ENCODE assay signal across 8 mouse cellular contexts in genomic region chr1:134079477-134080163, GRCm38 (mm10). TPM values are rescaled to one million over a fixed set of nuclear protein-coding genes. Genes with fewer than 3 reads are reported as not detected.
DNase-seq lines count a peak whose midpoint lies in the region; ATAC-seq and TF ChIP-seq lines count a peak whose summit lies in the region.

No protein-coding gene starts in this region.

- no peaks in the 10 kb centered on the region for H3K27me3 ChIP-seq in intestine, embryonic 16.5 days (replicated peaks; ENCODE audit: control insufficient read depth, insufficient read depth, low read length)
- no peaks in the 10 kb centered on the region for H3K27me3 ChIP-seq in lung, embryonic 14.5 days (ENCODE audit: insufficient read depth, low read length)
- no peaks in the 10 kb centered on the region for H3K27me3 ChIP-seq in stomach, embryonic 15.5 days (replicated peaks)

- ATAC-seq in intestine, embryonic 16.5 days = 0 out of 2 replicates have a peak, but pooled peaks have one; percentile 2
- ATAC-seq in lung, embryonic 14.5 days (ENCODE audit: insufficient read depth) = peak; percentile 25; the same call in 1 of the 2 replicates
- ATAC-seq in stomach, embryonic 15.5 days (ENCODE audit: insufficient read depth, low FRiP score, low read depth) = no peak

- no peak for DNase-seq in layer of hippocampus, adult 2 months (ENCODE audit: low spot score in 2 of 2)
- no peak for DNase-seq in layer of hippocampus, postnatal 10 days (ENCODE audit: low spot score in 2 of 2)
- DNase-seq in brain, adult 2 months (ENCODE audit: low read depth, low spot score) = peak; percentile 45
- peak; percentile 99 for DNase-seq in heart, adult 11 months
- peak; percentile 80 for DNase-seq in lung, embryonic 14.5 days
- no peak for DNase-seq in layer of hippocampus, postnatal 25 days (ENCODE audit: extremely low spot score in 1 of 2, low spot score in 1 of 2)

- peak overlapping the region; percentile 97 for H3K27ac ChIP-seq in layer of hippocampus, adult 2 months
- peak overlapping the region; percentile 82 for H3K27ac ChIP-seq in intestine, embryonic 16.5 days (ENCODE audit: low read length)
- peak overlapping the region; percentile 88 for H3K27ac ChIP-seq in lung, embryonic 14.5 days (ENCODE audit: low read depth)
- H3K27ac ChIP-seq in stomach, embryonic 15.5 days = peak overlapping the region; percentile 88

- no peaks in the 10 kb centered on the region for H3K9me3 ChIP-seq in intestine, embryonic 16.5 days (ENCODE audit: control insufficient read depth, low read length)
- no peaks in the 10 kb centered on the region for H3K9me3 ChIP-seq in lung, embryonic 14.5 days (ENCODE audit: low read depth, low read length)
- H3K9me3 ChIP-seq in stomach, embryonic 15.5 days = no peaks in the 10 kb centered on the region

- WGBS in intestine, embryonic 16.5 days = 6% methylated on average over 9 of the region's 9 CpGs
- WGBS in lung, embryonic 14.5 days = 3% methylated on average over 9 of the region's 9 CpGs
- WGBS in stomach, embryonic 15.5 days = 4% methylated on average over 9 of the region's 9 CpGs

- H3K4me2 ChIP-seq in intestine, embryonic 16.5 days (ENCODE audit: low read depth, low read length) = peak overlapping the region; percentile 78
- peak overlapping the region; percentile 88 for H3K4me2 ChIP-seq in lung, embryonic 14.5 days
- H3K4me2 ChIP-seq in stomach, embryonic 15.5 days = peak overlapping the region; percentile 71

- no peaks in the 10 kb centered on the region for H3K36me3 ChIP-seq in intestine, embryonic 16.5 days (ENCODE audit: control insufficient read depth, insufficient read depth, low read length)
- peaks cover 30% of the 10 kb centered on the region for H3K36me3 ChIP-seq in lung, embryonic 14.5 days (ENCODE audit: insufficient read depth)
- peaks cover 2% of the 10 kb centered on the region; the same call in 1 of the 2 replicates for H3K36me3 ChIP-seq in stomach, embryonic 15.5 days

- no peak for TF ChIP-seq CTCF in layer of hippocampus, adult 2 months (conservative IDR thresholded peaks at IDR 0.05)
- TF ChIP-seq CTCF in lung, embryonic 14.5 days (IDR thresholded peaks at IDR 0.05; ENCODE audit: low read depth) = no peak

- peaks cover 34% of the 10 kb centered on the region for H3K4me1 ChIP-seq in intestine, embryonic 16.5 days (ENCODE audit: control insufficient read depth, insufficient read depth, low read length)
- peaks cover 21% of the 10 kb centered on the region for H3K4me1 ChIP-seq in lung, embryonic 14.5 days (ENCODE audit: insufficient read depth)
- H3K4me1 ChIP-seq in stomach, embryonic 15.5 days = peaks cover 25% of the 10 kb centered on the region

- H3K4me3 ChIP-seq in layer of hippocampus, adult 2 months = peak overlapping the region; percentile 64
- peak overlapping the region; percentile 42 for H3K4me3 ChIP-seq in intestine, embryonic 16.5 days (ENCODE audit: low read length)
- peak overlapping the region; percentile 71 for H3K4me3 ChIP-seq in lung, embryonic 14.5 days (ENCODE audit: low read depth, low read length)
- H3K4me3 ChIP-seq in stomach, embryonic 15.5 days (replicated peaks) = peak overlapping the region; percentile 78

- H3K9ac ChIP-seq in intestine, embryonic 16.5 days (ENCODE audit: low read depth, low read length) = peak overlapping the region; percentile 67
- peak overlapping the region; percentile 53 for H3K9ac ChIP-seq in lung, embryonic 14.5 days
- H3K9ac ChIP-seq in stomach, embryonic 15.5 days = peak overlapping the region; percentile 8; the same call in 1 of the 2 replicates

RNA-seq across cellular contexts. Expression of gene Btg2, which starts 0.7 kb away (rescaled TPM):
- 10 to 100 TPM; 17.2 to 22.0 TPM for total RNA-seq in layer of hippocampus, adult 2 months (2021)
- total RNA-seq in layer of hippocampus, postnatal 10 days (2021) = 10 to 100 TPM; 13.1 to 14.3 TPM
- polyA plus RNA-seq in intestine, embryonic 16.5 days (2015; fragmentation: Nextera tagmentation; extraction: Ambion mirVana) = 42.9 and 43.2 TPM in 2 replicates
- polyA plus RNA-seq in lung, embryonic 14.5 days (2014; fragmentation: Nextera tagmentation; extraction: Ambion mirVana) = 77.2 and 81.0 TPM in 2 replicates
- 72.2 and 72.4 TPM in 2 replicates for polyA plus RNA-seq in stomach, embryonic 15.5 days (2015; fragmentation: Nextera tagmentation; extraction: Ambion mirVana)
- 10 to 100 TPM; 17.0 to 18.1 TPM for total RNA-seq in layer of hippocampus, postnatal 25 days (2021)

RNA-seq across cellular contexts. Expression of gene Chit1, which starts 31.4 kb away (rescaled TPM):
- total RNA-seq in layer of hippocampus, adult 2 months (2021) = under 1 TPM in 1 of 2 experiments, not detected in 1; 0.20 TPM
- under 1 TPM; 0.51 to 0.53 TPM for total RNA-seq in layer of hippocampus, postnatal 10 days (2021)
- polyA plus RNA-seq in intestine, embryonic 16.5 days (2015; fragmentation: Nextera tagmentation; extraction: Ambion mirVana) = not detected in 2 replicates
- polyA plus RNA-seq in lung, embryonic 14.5 days (2014; fragmentation: Nextera tagmentation; extraction: Ambion mirVana) = not detected in 2 replicates
- 0.70 and 1.1 TPM in 2 replicates for polyA plus RNA-seq in stomach, embryonic 15.5 days (2015; fragmentation: Nextera tagmentation; extraction: Ambion mirVana)
- total RNA-seq in layer of hippocampus, postnatal 25 days (2021) = under 1 TPM in 1 of 2 experiments, not detected in 1; 0.22 TPM

RNA-seq across cellular contexts. Expression of gene Fmod, which starts 42.6 kb away (rescaled TPM):
- total RNA-seq in layer of hippocampus, adult 2 months (2021) = 1 to 10 TPM; 6.0 to 7.4 TPM
- total RNA-seq in layer of hippocampus, postnatal 10 days (2021) = 1 to 10 TPM; 5.3 to 9.5 TPM
- 8.7 and 8.8 TPM in 2 replicates for polyA plus RNA-seq in intestine, embryonic 16.5 days (2015; fragmentation: Nextera tagmentation; extraction: Ambion mirVana)
- 173 and 174 TPM in 2 replicates for polyA plus RNA-seq in lung, embryonic 14.5 days (2014; fragmentation: Nextera tagmentation; extraction: Ambion mirVana)
- polyA plus RNA-seq in stomach, embryonic 15.5 days (2015; fragmentation: Nextera tagmentation; extraction: Ambion mirVana) = 9.0 and 11.1 TPM in 2 replicates
- total RNA-seq in layer of hippocampus, postnatal 25 days (2021) = 1 to 10 TPM; 3.2 to 5.4 TPM

Comparison
In these comparisons a context has a peak if more than half of its experiments do, and no peak if none do; other contexts are left out.
1. DNase-seq: peak in brain, adult 2 months (single experiment), heart, adult 11 months (single experiment) and lung, embryonic 14.5 days (single experiment); none in layer of hippocampus, adult 2 months (0 of 2), layer of hippocampus, postnatal 10 days (0 of 2) and layer of hippocampus, postnatal 25 days (0 of 2).
2. H3K9ac ChIP-seq: peak in every context shown above with its lines; median percentile 67 in intestine, embryonic 16.5 days; 53 in lung, embryonic 14.5 days; 8 in stomach, embryonic 15.5 days.
3. Peak in every context shown above with its lines, with median percentiles within 50 percentile points of each other: H3K27ac ChIP-seq, H3K4me3 ChIP-seq and H3K4me2 ChIP-seq.